Mouse (Mus musculus): ENCODE results near the gene Zbtb43.
A peak's percentile ranks its signal among the peaks of the same experiment; 100 is the strongest.

The Zbtb43 gene

GRCm38 (mm10) chr2:33468466-33469097 is at the start of gene Zbtb43:
Gene Zbtb43 (minus strand): TSS chr2:33468559.
- DNase-seq (ENCODE audit: inconsistent age in 2 of 2, low spot score in 1 of 2) = peak; percentile 96 to 99

- DNase-seq (ENCODE audit: inconsistent age in 2 of 2, low spot score in 1 of 2) = no peak
Observed at GRCm38 (mm10) chr2:33515856-33516255, 47.5 kb upstream of the Zbtb43 start.

GRCm38 (mm10) chr2:33515431-33515830 is 47.1 kb upstream of the Zbtb43 start:
- DNase-seq (ENCODE audit: inconsistent age in 2 of 2, low spot score in 1 of 2) = no peak

GRCm38 (mm10) chr2:33510791-33511190 is 42.4 kb upstream of the Zbtb43 start:
- DNase-seq (ENCODE audit: inconsistent age in 2 of 2, low spot score in 1 of 2) = no peak

- DNase-seq (ENCODE audit: inconsistent age in 2 of 2, low spot score in 1 of 2) = no peak
Observed at GRCm38 (mm10) chr2:33502602-33503001, 34.2 kb upstream of the Zbtb43 start.

- peak; percentile 29 to 75 for DNase-seq (ENCODE audit: inconsistent age in 2 of 2, low spot score in 1 of 2)
Observed at GRCm38 (mm10) chr2:33498280-33498679, 29.9 kb upstream of the Zbtb43 start.

- no peak for DNase-seq (ENCODE audit: inconsistent age in 2 of 2, low spot score in 1 of 2)
Observed at GRCm38 (mm10) chr2:33495654-33496053, 27.3 kb upstream of the Zbtb43 start.

GRCm38 (mm10) chr2:33492041-33492440 is 23.7 kb upstream of the Zbtb43 start:
- no peak for DNase-seq (ENCODE audit: inconsistent age in 2 of 2, low spot score in 1 of 2)

GRCm38 (mm10) chr2:33489565-33489964 is 21.2 kb upstream of the Zbtb43 start:
- no peak for DNase-seq (ENCODE audit: inconsistent age in 2 of 2, low spot score in 1 of 2)

GRCm38 (mm10) chr2:33487332-33487731 is 19.0 kb upstream of the Zbtb43 start:
- no peak for DNase-seq (ENCODE audit: inconsistent age in 2 of 2, low spot score in 1 of 2)

GRCm38 (mm10) chr2:33486866-33487265 is 18.5 kb upstream of the Zbtb43 start:
- DNase-seq (ENCODE audit: inconsistent age in 2 of 2, low spot score in 1 of 2) = peak; percentile 56 to 89

- no peak for DNase-seq (ENCODE audit: inconsistent age in 2 of 2, low spot score in 1 of 2)
Observed at GRCm38 (mm10) chr2:33477961-33478755, 9.8 kb upstream of the Zbtb43 start.

- no peak for DNase-seq (ENCODE audit: inconsistent age in 2 of 2, low spot score in 1 of 2)
Observed at GRCm38 (mm10) chr2:33475961-33476360, 7.6 kb upstream of the Zbtb43 start.

GRCm38 (mm10) chr2:33467546-33468465 is 553 bp downstream of the Zbtb43 start:
- DNase-seq (ENCODE audit: inconsistent age in 2 of 2, low spot score in 1 of 2) = peak; percentile 58 to 84

GRCm38 (mm10) chr2:33465966-33466365 is 2.4 kb downstream of the Zbtb43 start:
- peak in 1 of 2 experiments; percentile 59 for DNase-seq (ENCODE audit: inconsistent age in 2 of 2, low spot score in 1 of 2)

GRCm38 (mm10) chr2:33465215-33465614 is 3.1 kb downstream of the Zbtb43 start:
- DNase-seq (ENCODE audit: inconsistent age in 2 of 2, low spot score in 1 of 2) = no peak

GRCm38 (mm10) chr2:33462066-33462465 is 6.3 kb downstream of the Zbtb43 start:
- DNase-seq (ENCODE audit: inconsistent age in 2 of 2, low spot score in 1 of 2) = no peak

- DNase-seq (ENCODE audit: inconsistent age in 2 of 2, low spot score in 1 of 2) = no peak
Observed at GRCm38 (mm10) chr2:33461066-33461465, 7.3 kb downstream of the Zbtb43 start.

GRCm38 (mm10) chr2:33459660-33460059 is 8.7 kb downstream of the Zbtb43 start:
- DNase-seq (ENCODE audit: inconsistent age in 2 of 2, low spot score in 1 of 2) = peak in 1 of 2 experiments; percentile 24

GRCm38 (mm10) chr2:33456696-33457095 is 11.7 kb downstream of the Zbtb43 start:
- peak in 1 of 2 experiments; percentile 20 for DNase-seq (ENCODE audit: inconsistent age in 2 of 2, low spot score in 1 of 2)

- DNase-seq (ENCODE audit: inconsistent age in 2 of 2, low spot score in 1 of 2) = no peak
Observed at GRCm38 (mm10) chr2:33456242-33456641, 12.1 kb downstream of the Zbtb43 start.
